Mouse (Mus musculus) limb, embryonic 12.5 days (tissue): ENCODE measurements at regions not wholly inside any gene's neighbourhood (a gene's known extent, or its start where the extent isn't known, plus 50 kb on each side); places are given as distances from the start of the nearest gene placed in this dataset.
"Not testable (repeated sequence)": the region's sequence is repeated elsewhere in the genome, so short reads cannot be mapped to it uniquely, and the experiment has no call there.

Experiments
- ATAC-seq: fragments of 200-750 bp; cut with Nextera tagmentation; 2 replicates; pipeline ENCODE4 v1.8.0; 2017; ENCODE audit warnings: low read depth, moderate TSS enrichment; ENCODE audit not compliant: insufficient number of reproducible peaks, insufficient read depth, low FRiP score, low TSS enrichment
- H3K27ac ChIP-seq: fragments of 300-500 bp; sonication (generic); 2 replicates; pipeline ENCODE4 v1.5.1; 2016; ENCODE audit warnings: mild to moderate bottlenecking, moderate library complexity
- H3K27me3 ChIP-seq: fragments of 300-500 bp; sonication (generic); 2 replicates; pipeline ENCODE4 v1.6.1; 2016; ENCODE audit warnings: mild to moderate bottlenecking, moderate library complexity
- H3K36me3 ChIP-seq: fragments of 300-500 bp; sonication (generic); 2 replicates; pipeline ENCODE4 v1.6.1; 2016; ENCODE audit warnings: mild to moderate bottlenecking, moderate library complexity
- H3K4me1 ChIP-seq: fragments of 300-500 bp; sonication (generic); replicated peaks from 2 replicates; pipeline ENCODE4 v1.6.1; 2016
- H3K4me2 ChIP-seq: fragments of 300-500 bp; sonication (generic); 2 replicates; pipeline ENCODE4 v1.6.1; 2016; ENCODE audit warnings: mild to moderate bottlenecking, moderate library complexity
- H3K4me3 ChIP-seq: fragments of 300-500 bp; sonication (generic); replicated peaks from 2 replicates; pipeline ENCODE4 v1.5.1; 2016; ENCODE audit warnings: mild to moderate bottlenecking
- H3K9ac ChIP-seq: fragments of 300-500 bp; sonication (generic); replicated peaks from 2 replicates; pipeline ENCODE4 v1.6.1; 2016; ENCODE audit warnings: mild to moderate bottlenecking, moderate library complexity
- H3K9me3 ChIP-seq: fragments of 300-500 bp; sonication (generic); 2 replicates; pipeline ENCODE4 v1.6.1; 2016; ENCODE audit warnings: mild to moderate bottlenecking, moderate library complexity
- WGBS: fragments of 180-500 bp; shearing (Covaris S2); methylation state at CpG from one replicate; pipeline ENCODE4 v1.1.7; 2016; 5-methylcytosine and 5-hydroxymethylcytosine counted together

DNA sequence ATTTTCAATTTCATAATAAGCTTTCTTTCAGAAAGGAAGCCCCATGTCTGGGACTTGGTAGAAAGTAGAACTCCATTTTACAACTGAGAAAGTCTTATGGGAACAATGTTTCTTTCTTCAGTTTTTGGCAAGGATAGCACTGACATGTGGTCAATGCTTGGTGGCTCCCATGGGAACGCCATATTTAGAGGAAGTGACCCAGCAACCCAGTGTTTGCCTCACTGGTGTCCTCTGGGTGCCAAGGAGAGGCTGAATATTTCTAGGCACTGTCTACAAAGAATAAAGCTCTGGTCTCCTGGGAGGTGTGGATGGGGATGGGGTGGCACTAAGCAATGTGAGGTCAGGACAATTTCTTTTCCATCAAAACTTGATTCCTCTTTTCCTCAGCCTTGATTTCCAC, 696.4 kb downstream of the Crisp4 start:
- no peaks in the 10 kb centered on the region for H3K9me3 ChIP-seq
- WGBS: 89% methylated on average over 1 of the region's 1 CpGs
- no peak for ATAC-seq
- no peak overlapping the region for H3K4me2 ChIP-seq
- no peaks in the 10 kb centered on the region for H3K4me1 ChIP-seq
- no peaks in the 10 kb centered on the region for H3K27me3 ChIP-seq
- H3K4me3 ChIP-seq: no peak overlapping the region
- H3K27ac ChIP-seq: no peak overlapping the region
- no peak overlapping the region for H3K9ac ChIP-seq
- no peaks in the 10 kb centered on the region for H3K36me3 ChIP-seq

DNA sequence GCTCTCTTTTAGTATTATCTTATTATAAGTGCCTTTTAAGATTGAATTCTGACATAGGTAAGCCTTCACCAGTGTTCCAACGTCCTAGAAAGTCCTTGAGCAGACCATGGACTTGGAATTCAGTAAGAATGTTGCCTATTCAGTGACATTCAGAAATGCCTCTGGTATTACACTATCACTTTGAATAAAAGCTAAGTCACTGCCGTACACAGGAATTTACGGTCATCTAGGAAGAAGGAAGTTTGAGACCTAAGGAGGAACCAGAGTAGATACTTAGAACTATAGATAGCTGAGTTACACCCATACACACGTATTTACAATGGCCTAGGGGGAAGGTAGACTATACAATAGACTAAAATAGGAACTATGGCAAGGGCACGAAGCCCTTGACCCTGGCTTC, 711.6 kb downstream of the Crisp4 start:
- H3K27ac ChIP-seq, H3K4me2 ChIP-seq, H3K4me3 ChIP-seq, H3K36me3 ChIP-seq, H3K9me3 ChIP-seq, ATAC-seq, H3K27me3 ChIP-seq, H3K9ac ChIP-seq, H3K4me1 ChIP-seq: not testable (repeated sequence)
- WGBS: 84% methylated on average over 5 of the region's 5 CpGs

DNA sequence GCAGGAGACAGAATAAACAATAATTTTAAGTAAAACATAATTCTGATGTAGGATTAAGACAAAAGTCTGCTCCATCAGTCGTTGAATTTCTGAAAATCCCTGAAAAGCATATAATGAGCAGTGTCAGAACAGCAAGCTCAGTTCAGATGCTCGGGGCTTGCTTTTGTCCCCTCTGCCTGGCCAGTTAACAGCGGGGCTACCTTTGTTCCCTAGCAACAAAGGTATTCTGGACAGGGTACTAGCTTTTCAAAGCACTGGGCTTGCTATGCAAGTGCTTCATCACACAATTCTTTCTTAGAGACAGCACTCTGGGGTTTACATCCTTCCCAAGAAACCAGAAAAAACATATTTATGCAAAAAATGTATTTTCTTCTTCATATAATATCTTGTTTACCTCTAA, 729.7 kb downstream of the Crisp4 start:
- no peak overlapping the region for H3K9ac ChIP-seq
- no peaks in the 10 kb centered on the region for H3K27me3 ChIP-seq
- no peak for ATAC-seq
- WGBS: 67% methylated on average over 3 of the region's 3 CpGs
- H3K4me1 ChIP-seq: no peaks in the 10 kb centered on the region
- no peak overlapping the region for H3K4me2 ChIP-seq
- H3K4me3 ChIP-seq: no peak overlapping the region
- no peaks in the 10 kb centered on the region for H3K9me3 ChIP-seq
- no peaks in the 10 kb centered on the region for H3K36me3 ChIP-seq
- no peak overlapping the region for H3K27ac ChIP-seq

DNA sequence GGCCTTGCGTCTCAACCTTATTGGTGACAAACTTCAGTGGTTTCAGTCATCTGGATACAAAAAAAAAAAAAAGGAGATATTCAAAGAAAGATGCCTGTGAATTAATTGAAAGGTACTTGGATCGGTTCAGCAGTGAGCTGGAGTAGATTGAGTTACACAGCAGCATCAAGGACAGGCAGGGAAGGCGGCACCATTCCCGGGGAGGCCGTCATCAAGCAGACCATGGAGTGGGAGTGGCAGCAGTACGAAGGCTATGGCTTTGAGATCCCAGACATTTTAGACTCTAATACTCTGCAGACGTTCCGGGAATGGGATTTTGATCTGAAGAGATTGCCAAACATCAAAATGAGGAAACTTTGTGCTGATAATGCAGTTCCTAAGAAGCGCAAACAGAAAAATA, 750.8 kb downstream of the Crisp4 start:
- ATAC-seq: no peak

DNA sequence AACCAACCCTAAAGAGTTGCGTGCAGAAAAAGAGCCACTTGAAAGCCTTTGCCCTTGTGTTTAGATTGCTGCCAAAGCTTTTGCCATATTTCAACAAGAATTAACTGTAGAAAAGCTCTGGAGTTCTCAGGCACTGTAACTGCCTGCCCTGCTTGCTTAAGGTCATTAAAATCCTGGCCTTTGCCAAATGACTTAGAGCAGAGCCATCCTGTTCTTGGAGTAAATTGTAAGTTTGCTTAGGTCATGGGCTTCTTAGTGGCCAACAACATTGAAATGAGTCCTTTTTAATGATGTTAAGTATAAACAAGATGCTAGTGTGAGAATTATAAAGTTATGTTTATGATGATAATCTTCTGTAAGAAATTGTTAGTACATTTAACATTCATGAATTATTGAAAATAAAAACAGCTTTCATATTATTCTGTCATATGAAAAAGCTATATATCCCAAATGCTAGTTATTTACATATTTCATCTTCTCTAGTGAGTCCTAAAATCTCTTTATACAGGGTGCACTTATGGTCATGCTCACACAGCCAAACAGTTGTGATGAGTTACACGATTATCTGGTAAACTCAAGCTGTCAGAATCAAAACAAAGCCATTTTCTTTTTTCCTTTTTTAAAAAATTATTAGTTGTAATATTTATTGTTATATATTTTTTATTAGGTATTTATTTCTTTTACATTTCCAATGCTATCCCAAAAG, 753.4 kb downstream of the Crisp4 start:
- no peak for ATAC-seq
- no peak overlapping the region for H3K4me3 ChIP-seq
- H3K36me3 ChIP-seq: no peaks in the 10 kb centered on the region
- H3K27me3 ChIP-seq: no peaks in the 10 kb centered on the region
- H3K4me1 ChIP-seq: no peaks in the 10 kb centered on the region
- H3K9me3 ChIP-seq: no peaks in the 10 kb centered on the region
- H3K9ac ChIP-seq: no peak overlapping the region
- no peak overlapping the region for H3K4me2 ChIP-seq
- H3K27ac ChIP-seq: no peak overlapping the region
- 91% methylated on average over 2 of the region's 2 CpGs for WGBS

More for the DNA sequence above, 750.8 kb downstream of the Crisp4 start:
- Histone ChIP-seq H3K4me1 (no peaks in the 10 kb centered on the region), H3K27me3 (no peaks in the 10 kb centered on the region), H3K4me3 (no peak overlapping the region), H3K27ac (no peak overlapping the region), H3K9me3 (no peaks in the 10 kb centered on the region), H3K4me2 (no peak overlapping the region), H3K36me3 (no peaks in the 10 kb centered on the region), H3K9ac (no peak overlapping the region)
- WGBS: 82% methylated on average over 9 of the region's 9 CpGs

DNA sequence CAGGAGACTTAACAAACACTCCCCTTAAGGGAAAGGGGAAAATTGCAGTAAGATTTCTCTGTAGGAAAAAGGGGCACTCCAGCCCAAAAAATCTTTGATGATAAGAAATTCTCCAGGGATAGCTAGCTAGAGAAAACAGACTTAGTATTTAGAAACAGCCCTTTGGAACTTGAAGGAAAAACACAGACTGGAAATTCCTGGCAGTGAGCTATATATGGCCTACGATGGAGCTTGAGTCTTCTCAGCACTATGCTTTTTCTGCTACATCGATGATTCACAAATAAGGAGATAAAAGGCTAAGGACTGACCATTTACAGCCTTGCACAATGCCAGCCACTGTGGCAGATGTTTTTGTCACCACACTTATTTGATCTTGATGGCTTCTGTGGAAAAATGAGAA, 768.1 kb downstream of the Crisp4 start:
- H3K4me2 ChIP-seq: no peak overlapping the region
- H3K27me3 ChIP-seq: no peaks in the 10 kb centered on the region
- no peak overlapping the region for H3K4me3 ChIP-seq
- no peaks in the 10 kb centered on the region for H3K9me3 ChIP-seq
- H3K36me3 ChIP-seq: no peaks in the 10 kb centered on the region
- 82% methylated on average over 2 of the region's 2 CpGs for WGBS
- ATAC-seq: no peak
- H3K9ac ChIP-seq: no peak overlapping the region
- no peak overlapping the region for H3K27ac ChIP-seq
- H3K4me1 ChIP-seq: no peaks in the 10 kb centered on the region

DNA sequence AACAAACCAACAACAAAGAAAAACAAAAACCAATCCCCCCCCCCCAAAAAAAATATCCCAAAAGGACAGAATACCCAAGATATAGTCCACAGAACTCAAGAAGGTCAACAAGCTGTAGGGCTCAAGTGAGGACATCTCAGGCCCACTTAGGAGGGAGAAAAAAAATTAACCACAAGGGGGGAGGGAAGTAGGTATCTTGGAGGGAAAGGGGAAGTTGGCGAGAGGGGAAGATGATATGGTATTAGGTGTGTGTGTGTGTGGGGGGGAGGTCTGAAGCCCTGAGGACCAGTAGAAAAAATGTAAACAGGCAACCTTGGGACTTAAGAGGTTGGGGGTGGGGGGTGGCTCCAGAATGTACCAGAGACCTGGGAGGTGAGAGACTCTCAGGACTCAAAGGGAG, 797.4 kb downstream of the Crisp4 start:
- Histone ChIP-seq H3K4me1 (no peaks in the 10 kb centered on the region), H3K4me2 (no peak overlapping the region), H3K9ac (no peak overlapping the region), H3K9me3 (no peaks in the 10 kb centered on the region), H3K36me3 (no peaks in the 10 kb centered on the region), H3K27me3 (no peaks in the 10 kb centered on the region), H3K4me3 (no peak overlapping the region), H3K27ac (no peak overlapping the region)
- no peak for ATAC-seq
- 84% methylated on average over 1 of the region's 1 CpGs for WGBS

DNA sequence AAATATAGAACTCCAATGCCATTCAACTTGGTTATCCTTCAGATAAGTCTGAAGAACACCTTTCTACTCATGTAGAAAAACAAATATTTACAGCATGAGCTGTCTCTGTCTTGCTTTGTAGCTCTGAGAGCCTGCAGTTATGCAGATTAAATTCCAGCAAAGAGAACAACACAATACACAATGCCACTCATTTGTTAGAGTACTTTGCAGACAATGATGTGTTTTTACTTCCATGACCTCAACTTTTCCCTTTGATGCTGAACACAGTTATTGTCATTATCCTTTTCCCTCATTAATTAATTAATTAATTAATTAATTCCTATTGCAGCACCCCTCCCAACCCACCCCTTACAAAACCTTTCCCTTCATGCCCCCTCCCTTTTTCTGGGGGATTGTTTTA, 807.9 kb downstream of the Crisp4 start:
- Histone ChIP-seq H3K4me2 (no peak overlapping the region), H3K36me3 (no peaks in the 10 kb centered on the region), H3K9ac (no peak overlapping the region), H3K27ac (no peak overlapping the region), H3K4me1 (no peaks in the 10 kb centered on the region), H3K9me3 (no peaks in the 10 kb centered on the region), H3K4me3 (no peak overlapping the region), H3K27me3 (no peaks in the 10 kb centered on the region)
- no peak for ATAC-seq

DNA sequence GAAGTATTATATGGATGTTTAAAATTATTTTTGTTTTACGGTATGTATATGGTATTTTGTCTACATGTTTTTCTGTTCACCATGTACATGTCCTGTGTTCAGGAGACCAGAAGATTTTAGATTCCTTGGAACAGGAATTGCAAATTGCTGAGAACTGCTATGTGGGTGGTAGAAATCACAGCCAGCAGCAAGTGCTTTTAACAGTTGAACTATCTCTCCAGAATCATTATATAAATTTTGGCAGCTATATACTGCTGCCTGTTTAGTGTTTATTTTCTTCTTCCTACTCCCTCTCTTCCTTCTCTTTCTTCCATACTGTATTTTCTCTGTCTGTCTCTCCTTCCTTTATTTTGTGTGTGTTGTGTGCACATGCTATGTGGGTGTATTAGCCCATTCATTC, 834.3 kb downstream of the Crisp4 start:
- H3K27ac ChIP-seq, ATAC-seq, H3K27me3 ChIP-seq, H3K36me3 ChIP-seq, H3K9me3 ChIP-seq, H3K4me1 ChIP-seq, H3K9ac ChIP-seq, H3K4me3 ChIP-seq, H3K4me2 ChIP-seq: not testable (repeated sequence)
- 88% methylated on average over 1 of the region's 1 CpGs for WGBS

DNA sequence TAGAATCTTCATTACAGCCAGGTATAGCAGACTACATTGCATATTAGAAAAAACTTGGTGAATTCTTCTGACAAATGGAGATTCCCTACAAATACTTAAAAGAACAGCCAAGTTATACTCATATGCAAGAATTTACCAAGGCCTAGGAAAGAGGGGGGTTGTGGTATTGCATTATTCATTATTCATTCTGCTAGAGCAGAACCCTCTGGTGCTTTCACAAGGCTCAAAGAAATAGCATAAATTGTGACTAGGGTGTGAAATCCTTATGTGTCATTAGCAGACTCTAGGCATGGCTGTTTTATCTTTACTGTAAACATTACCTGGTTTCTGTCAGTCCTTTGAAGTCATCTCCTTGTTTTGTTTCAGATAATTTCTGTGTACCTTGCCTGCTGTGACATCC, 835.8 kb downstream of the Crisp4 start:
- not testable (repeated sequence) for H3K4me1 ChIP-seq, H3K27me3 ChIP-seq, H3K9me3 ChIP-seq, H3K4me3 ChIP-seq, H3K36me3 ChIP-seq, H3K9ac ChIP-seq, H3K27ac ChIP-seq, ATAC-seq, H3K4me2 ChIP-seq
